Mouse (Mus musculus): ENCODE results near the gene Sap30bp.

DNA sequence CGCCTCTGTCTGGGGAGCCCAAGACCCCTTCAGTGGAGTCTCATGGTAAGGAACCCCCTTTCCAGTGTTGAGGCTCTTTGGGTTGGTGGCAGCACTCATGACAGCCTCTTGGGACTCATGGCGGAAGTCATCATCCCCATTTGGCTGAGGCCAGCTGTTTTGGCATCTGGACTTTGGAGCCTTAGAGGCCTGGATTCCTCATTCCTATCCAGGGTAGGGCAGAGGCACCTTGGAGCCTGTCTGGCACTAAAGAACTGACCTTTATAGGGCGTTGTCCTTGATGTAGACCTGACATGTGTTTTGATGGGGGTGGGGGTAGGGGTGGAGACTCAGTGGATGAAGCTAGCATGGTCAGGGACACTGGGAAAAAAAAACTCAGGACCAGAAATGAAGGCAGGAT, 48.7 kb upstream of the Sap30bp start:
- TF ChIP-seq POLR2A (IDR thresholded peaks at IDR 0.05; ENCODE audit: insufficient read depth, low read depth, low read length): no peak
- no peak for TF ChIP-seq CTCF (IDR thresholded peaks at IDR 0.05; ENCODE audit: insufficient read depth, low read depth, low read length)

Measured in olfactory bulb, adult 2 months (tissue).